Comparison of ENCODE assay signal across 9 mouse cellular contexts in genomic region chr13:38347021-38347774, GRCm38 (mm10). TPM values are rescaled to one million over a fixed set of nuclear protein-coding genes. Genes with fewer than 3 reads are reported as not detected.
DNase-seq lines count a peak whose midpoint lies in the region; ATAC-seq and TF ChIP-seq lines count a peak whose summit lies in the region.
"Had no signal": no experiment of that assay in that cellular context is flagged by ENCODE, and none has a peak within 500 bp of the region (broad histone marks: within the 10 kb centered on the region; RNA-seq: fewer than 3 reads in every experiment).

No protein-coding gene starts in this region.

- no peak for DNase-seq in lung, postnatal 4 days
- DNase-seq in forebrain, embryonic 10.5 days (ENCODE audit: extremely low spot score, low spot score) = peak; percentile 33
- DNase-seq in hindbrain, postnatal 0 days (ENCODE audit: low spot score) = peak; percentile 60
- no peak for DNase-seq in left cerebral cortex, adult 9 months (ENCODE audit: low spot score in 2 of 2)
- no peak for DNase-seq in cerebellum, adult 11-12 months

- H3K9ac ChIP-seq in lung, embryonic 15.5 days = no peak overlapping the region
- no peak overlapping the region for H3K9ac ChIP-seq in hindbrain, postnatal 0 days (replicated peaks; ENCODE audit: low read length)
- no peak overlapping the region for H3K9ac ChIP-seq in liver, embryonic 15.5 days
- H3K9ac ChIP-seq: liver, embryonic 14.5 days had no signal

- peaks cover 69% of the 10 kb centered on the region for H3K27me3 ChIP-seq in lung, embryonic 15.5 days
- H3K27me3 ChIP-seq in forebrain, embryonic 10.5 days (ENCODE audit: poor library complexity, severe bottlenecking) = peaks cover 81% of the 10 kb centered on the region
- peaks cover 18% of the 10 kb centered on the region for H3K27me3 ChIP-seq in hindbrain, postnatal 0 days (ENCODE audit: insufficient read depth, low read length)
- peaks cover 76% of the 10 kb centered on the region for H3K27me3 ChIP-seq in liver, embryonic 15.5 days

- H3K9me3 ChIP-seq in lung, embryonic 15.5 days = no peaks in the 10 kb centered on the region
- no peaks in the 10 kb centered on the region for H3K9me3 ChIP-seq in forebrain, embryonic 10.5 days
- no peaks in the 10 kb centered on the region for H3K9me3 ChIP-seq in hindbrain, postnatal 0 days (ENCODE audit: low read length)
- no peaks in the 10 kb centered on the region for H3K9me3 ChIP-seq in liver, embryonic 15.5 days (replicated peaks)

- ATAC-seq in lung, embryonic 15.5 days (ENCODE audit: borderline replicate concordance, extremely low read depth, low FRiP score, low TSS enrichment) = no peak
- ATAC-seq in hindbrain, postnatal 0 days = peak; percentile 16; the same call in 1 of the 2 replicates
- no peak for ATAC-seq in liver, embryonic 15.5 days (ENCODE audit: insufficient read depth)
- ATAC-seq in erythroid progenitor cell, adult 5-6 weeks (replicated peaks; ENCODE audit: low FRiP score, poor library complexity, severe bottlenecking) = no peak

- 9% methylated on average over 19 of the region's 19 CpGs for WGBS in lung, embryonic 15.5 days
- WGBS in forebrain, embryonic 10.5 days = 8% methylated on average over 19 of the region's 19 CpGs
- WGBS in hindbrain, postnatal 0 days = 4% methylated on average over 19 of the region's 19 CpGs
- WGBS in liver, embryonic 15.5 days (ENCODE audit: insufficient replicate concordance) = 9% methylated on average over 19 of the region's 19 CpGs

- H3K4me2 ChIP-seq in lung, embryonic 15.5 days = peak overlapping the region; percentile 90
- peak overlapping the region; percentile 63 for H3K4me2 ChIP-seq in hindbrain, postnatal 0 days (ENCODE audit: low read depth, low read length)
- H3K4me2 ChIP-seq in liver, embryonic 15.5 days = peak overlapping the region; percentile 59; the same call in 1 of the 2 replicates

- H3K4me1 ChIP-seq in lung, embryonic 15.5 days = peaks cover 37% of the 10 kb centered on the region
- H3K4me1 ChIP-seq in forebrain, embryonic 10.5 days = peaks cover 54% of the 10 kb centered on the region
- H3K4me1 ChIP-seq in hindbrain, postnatal 0 days (ENCODE audit: insufficient read depth, low read length) = peaks cover 22% of the 10 kb centered on the region
- H3K4me1 ChIP-seq in liver, embryonic 15.5 days (replicated peaks) = peaks cover 16% of the 10 kb centered on the region

- no peak for TF ChIP-seq CTCF in hindbrain, postnatal 0 days (IDR thresholded peaks at IDR 0.05; ENCODE audit: low read depth)

- peak overlapping the region; percentile 47 for H3K4me3 ChIP-seq in lung, embryonic 15.5 days
- peak overlapping the region; percentile 58 for H3K4me3 ChIP-seq in forebrain, embryonic 10.5 days
- peak overlapping the region; percentile 40 for H3K4me3 ChIP-seq in hindbrain, postnatal 0 days (ENCODE audit: low read length)
- peak overlapping the region; percentile 37; the same call in 1 of the 2 replicates for H3K4me3 ChIP-seq in liver, embryonic 15.5 days (replicated peaks)

- no peaks in the 10 kb centered on the region for H3K36me3 ChIP-seq in lung, embryonic 15.5 days
- H3K36me3 ChIP-seq in forebrain, embryonic 10.5 days (replicated peaks) = no peaks in the 10 kb centered on the region
- H3K36me3 ChIP-seq in hindbrain, postnatal 0 days (ENCODE audit: insufficient read depth, low read length) = no peaks in the 10 kb centered on the region
- H3K36me3 ChIP-seq in liver, embryonic 15.5 days (replicated peaks) = no peaks in the 10 kb centered on the region

- no peak overlapping the region for H3K27ac ChIP-seq in lung, embryonic 15.5 days
- H3K27ac ChIP-seq in forebrain, embryonic 10.5 days = peak overlapping the region; percentile 78; the same call in 1 of the 2 replicates
- no peak overlapping the region for H3K27ac ChIP-seq in hindbrain, postnatal 0 days
- no peak overlapping the region for H3K27ac ChIP-seq in liver, embryonic 15.5 days (replicated peaks)
- H3K27ac ChIP-seq: liver, embryonic 14.5 days had no signal

RNA-seq across cellular contexts. Expression of gene Bmp6, which starts 2.3 kb away (rescaled TPM):
- polyA plus RNA-seq in lung, embryonic 15.5 days (2015; fragmentation: Nextera tagmentation; extraction: Ambion mirVana) = 1.1 and 1.2 TPM in 2 replicates
- polyA plus RNA-seq in forebrain, embryonic 10.5 days (2016; fragmentation: Nextera tagmentation; extraction: Ambion mirVana) = 2.5 and 2.9 TPM in 2 replicates
- total RNA-seq in hindbrain, postnatal 0 days (2014; rRNA removed) = 19.4 and 20.9 TPM in 2 replicates
- 5.2 and 5.3 TPM in 2 replicates for polyA plus RNA-seq in hindbrain, postnatal 0 days (2015; fragmentation: Nextera tagmentation; extraction: Ambion mirVana)
- 0.15 and 0.25 TPM in 2 replicates for polyA plus RNA-seq in liver, embryonic 15.5 days (2015; fragmentation: Nextera tagmentation; extraction: Ambion mirVana)
- not detected in 2 replicates for total RNA-seq in erythroid progenitor cell, adult 5-6 weeks (2015; ENCODE audit: low replicate concordance)
- 0.39 and 1.3 TPM in 2 replicates for total RNA-seq in erythroid progenitor cell, adult 5-6 weeks (2017; ENCODE audit: low replicate concordance)

Comparison
In these comparisons a context has a peak if more than half of its experiments do, and no peak if none do; other contexts are left out.
1. DNase-seq: peak in forebrain, embryonic 10.5 days (single experiment) and hindbrain, postnatal 0 days (single experiment); none in lung, postnatal 4 days (0 of 2), left cerebral cortex, adult 9 months (0 of 2) and cerebellum, adult 11-12 months (single experiment).
2. Peak in every context shown above with its lines, with median percentiles within 50 percentile points of each other: H3K4me2 ChIP-seq and H3K4me3 ChIP-seq.